Mouse (Mus musculus) layer of hippocampus, postnatal 36 days (tissue): ENCODE data around the gene Actl10. TPM values are rescaled to one million over a fixed set of nuclear protein-coding genes. Genes with fewer than 3 reads are reported as not detected.
A peak's percentile ranks its signal among the peaks of the same experiment; 100 is the strongest.

ENCODE experiments used
- DNase-seq, 2 experiments: peaks; one replicate each; pipeline ENCODE4 v3.0.0; 2022
- total RNA-seq, 2 experiments: library from RNA; stranded (reverse); gene quantifications; 2 replicates each; pipeline ENCODE4 v1.2.3; 2021

The Actl10 gene
- total RNA-seq = not detected

DNA sequence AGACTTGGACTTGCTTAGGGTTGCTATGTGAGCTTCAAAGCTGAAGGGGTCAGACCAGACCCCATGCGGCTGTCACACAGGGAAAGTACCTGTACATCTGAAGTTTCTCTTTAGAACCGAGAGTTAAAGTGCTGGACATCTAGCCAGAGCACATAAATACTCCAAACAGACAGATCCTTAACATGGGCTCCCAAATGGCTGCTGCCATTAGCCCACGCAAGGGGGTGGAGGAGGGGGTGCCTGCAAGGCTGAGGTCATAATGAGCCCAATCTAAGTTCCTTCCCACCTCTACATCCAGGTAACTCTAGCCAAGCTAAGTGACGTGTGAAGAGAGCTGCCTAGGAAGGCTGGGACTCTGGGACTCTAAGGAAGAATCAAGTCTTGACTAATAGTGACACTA lies at the start of gene Actl10:
TSS of gene Actl10 (plus strand) at position 301 of the 400 bp plus-strand sequence.
- no peak for DNase-seq

DNA sequence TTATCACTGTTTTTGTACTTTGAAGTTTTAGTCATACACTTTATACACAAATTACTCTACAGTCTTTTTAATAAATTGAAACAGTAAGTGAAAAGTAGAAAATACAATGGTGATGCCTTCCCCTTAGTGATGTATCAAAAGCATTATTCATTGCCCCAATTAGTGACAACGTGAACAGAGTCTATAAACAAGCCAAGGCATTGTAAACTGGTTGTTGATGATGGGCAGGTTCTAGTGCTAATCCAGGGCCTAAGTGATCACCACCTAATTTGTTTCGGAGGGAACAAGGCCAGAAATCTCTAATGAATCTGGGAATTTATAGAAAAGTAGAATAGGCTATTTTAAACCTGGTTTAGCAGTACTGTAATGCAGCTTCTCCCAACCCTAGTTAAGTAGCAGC lies 44.5 kb upstream of the Actl10 start:
- DNase-seq = no peak

DNA sequence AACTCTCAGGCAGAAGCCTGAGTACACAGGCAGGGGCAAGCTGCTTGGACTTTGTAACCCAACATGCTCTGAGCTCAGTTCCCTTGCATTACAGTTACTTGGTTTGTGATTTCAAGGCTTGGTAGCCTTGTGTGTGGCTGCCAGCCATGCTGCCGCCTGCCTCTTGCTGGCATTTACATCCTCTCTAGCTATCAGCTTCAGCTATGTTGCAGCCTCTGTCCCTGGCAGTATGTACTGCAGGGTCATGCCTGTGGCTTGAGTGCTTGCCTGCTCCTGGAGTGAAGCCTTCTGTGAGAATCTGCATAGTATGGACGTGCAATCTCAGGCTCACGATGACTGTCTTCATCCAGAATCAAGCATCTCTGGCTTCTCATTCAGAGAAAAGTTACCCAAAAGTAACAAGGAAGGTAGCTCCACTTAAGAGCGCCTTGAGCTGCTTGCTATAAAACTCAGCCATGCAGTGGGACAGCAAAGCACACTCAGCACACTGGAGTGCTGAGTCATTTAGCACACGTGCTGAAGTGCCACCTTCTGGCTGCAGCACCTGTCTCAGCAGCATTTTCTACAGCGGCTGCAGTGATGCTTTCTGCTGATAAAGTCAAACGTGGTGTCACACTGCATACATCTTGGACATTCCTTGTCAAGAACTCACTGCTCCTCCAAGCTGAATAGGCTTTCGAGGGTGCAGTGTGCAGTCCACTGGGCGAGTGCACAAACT lies 43.9 kb upstream of the Actl10 start:
- peak in 1 of 2 experiments; percentile 15 for DNase-seq

DNA sequence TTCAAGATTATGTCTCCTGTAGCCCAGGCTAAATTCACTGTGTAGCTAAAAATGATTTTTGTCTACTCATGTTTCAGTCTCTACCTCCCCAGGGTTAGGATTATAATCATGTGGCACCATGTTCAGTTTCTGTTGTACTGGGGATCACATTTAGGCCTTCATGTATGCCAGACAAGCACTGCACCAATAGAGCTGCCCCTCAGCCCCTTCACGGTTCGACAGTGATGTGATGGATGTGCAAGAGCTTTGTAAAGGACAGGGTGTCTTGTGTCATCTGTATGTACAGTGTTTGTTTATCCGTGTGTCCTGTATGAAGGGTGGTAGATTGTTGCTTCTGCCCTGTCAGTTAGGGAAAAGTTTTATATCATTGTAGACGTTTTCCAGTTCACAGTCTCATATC lies 43.1 kb upstream of the Actl10 start:
- DNase-seq = no peak

DNA sequence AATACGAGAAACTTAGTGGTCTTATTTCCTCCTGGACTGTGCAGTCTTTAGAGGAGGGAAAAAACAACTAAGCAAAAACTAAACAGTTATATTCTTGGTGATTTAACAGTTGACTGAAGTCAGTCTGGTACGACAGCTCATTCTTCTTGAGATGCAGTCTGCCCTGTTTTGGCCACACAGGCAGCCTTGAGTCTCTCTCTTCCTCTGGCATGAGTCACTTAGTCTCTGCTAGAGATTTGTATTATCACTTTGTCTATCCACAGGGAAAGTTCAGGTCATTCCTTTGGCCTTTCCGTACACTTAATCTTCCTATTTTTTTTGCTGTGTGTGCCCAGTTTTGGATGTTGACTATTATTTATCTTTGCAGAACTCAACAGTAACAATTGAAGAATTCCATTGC lies 41.4 kb upstream of the Actl10 start:
- no peak for DNase-seq

DNA sequence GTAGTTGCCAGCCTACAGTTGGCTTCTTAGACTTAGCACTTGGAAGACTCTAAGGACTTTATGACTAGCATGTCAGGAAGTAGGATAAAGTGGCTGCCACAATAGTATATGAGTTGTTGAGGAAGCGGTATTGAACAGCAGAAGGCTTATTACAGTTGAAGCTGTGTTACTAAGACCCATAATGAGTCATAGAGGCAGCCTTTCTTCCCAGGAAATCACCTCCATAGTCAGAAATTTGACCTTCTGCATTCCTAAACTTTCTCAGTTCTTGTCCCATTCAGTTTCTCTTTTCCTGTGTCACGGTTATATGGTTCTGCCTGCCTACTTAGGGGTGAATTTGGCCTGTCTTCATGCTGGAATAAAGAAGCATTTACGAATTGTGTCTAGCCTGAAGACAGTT lies 34.6 kb upstream of the Actl10 start:
- DNase-seq = no peak

DNA sequence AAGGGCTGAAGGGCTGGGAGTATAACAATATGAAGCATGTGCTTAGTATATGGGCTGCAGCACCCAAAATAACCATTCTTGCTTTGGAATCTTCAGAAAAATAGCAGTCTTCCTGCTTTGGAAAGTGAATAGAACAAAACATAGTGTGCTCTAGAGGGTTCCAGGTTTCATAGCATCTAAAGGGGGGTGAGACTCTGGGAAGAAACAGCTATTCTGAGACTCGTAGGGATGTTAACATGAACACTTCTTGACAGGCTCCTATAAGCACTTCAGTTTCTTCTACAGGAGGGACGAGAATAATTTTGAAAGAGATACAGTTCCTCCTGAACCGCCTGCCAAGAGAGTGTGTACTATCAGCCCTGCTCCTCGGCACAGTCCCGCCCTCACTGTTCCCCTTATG lies 34.2 kb upstream of the Actl10 start:
- no peak for DNase-seq

DNA sequence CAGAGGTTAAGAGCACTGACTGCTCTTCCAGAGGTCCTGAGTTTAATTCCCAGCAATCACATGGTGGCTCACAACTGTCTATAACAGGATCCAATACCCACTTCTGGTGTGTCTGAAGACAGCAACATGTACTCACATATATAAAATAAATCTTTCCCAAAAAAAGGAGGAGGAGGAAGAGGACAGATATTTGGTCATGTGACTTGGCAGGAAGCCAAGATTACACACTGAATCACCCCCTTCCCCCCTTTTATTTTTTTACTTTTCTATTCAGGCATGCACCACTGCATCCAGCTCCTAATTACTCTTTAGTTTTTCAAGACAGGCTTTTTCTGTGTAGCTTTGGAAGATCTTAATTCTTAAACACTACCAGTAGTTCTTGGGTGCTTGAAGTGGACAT lies 30.1 kb upstream of the Actl10 start:
- DNase-seq = no peak

DNA sequence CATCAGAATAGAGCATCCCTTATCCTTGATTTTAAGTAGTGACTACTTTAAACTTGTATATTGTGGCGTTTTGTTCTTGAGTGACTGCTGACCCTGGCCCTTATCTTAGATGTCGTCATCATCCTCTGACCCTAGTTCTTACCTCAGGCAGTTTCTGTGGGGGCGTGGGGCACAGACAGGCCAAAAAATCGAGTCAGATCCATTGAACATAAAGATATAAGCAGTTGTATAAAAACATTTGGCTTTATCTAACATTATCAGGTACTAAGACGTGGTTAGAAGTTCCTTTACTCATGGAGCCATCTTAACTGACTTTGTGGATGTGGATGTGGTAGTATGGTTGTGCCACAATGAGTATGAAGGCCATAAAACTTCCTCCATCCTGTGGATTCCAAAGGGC lies 29.2 kb upstream of the Actl10 start:
- no peak for DNase-seq

DNA sequence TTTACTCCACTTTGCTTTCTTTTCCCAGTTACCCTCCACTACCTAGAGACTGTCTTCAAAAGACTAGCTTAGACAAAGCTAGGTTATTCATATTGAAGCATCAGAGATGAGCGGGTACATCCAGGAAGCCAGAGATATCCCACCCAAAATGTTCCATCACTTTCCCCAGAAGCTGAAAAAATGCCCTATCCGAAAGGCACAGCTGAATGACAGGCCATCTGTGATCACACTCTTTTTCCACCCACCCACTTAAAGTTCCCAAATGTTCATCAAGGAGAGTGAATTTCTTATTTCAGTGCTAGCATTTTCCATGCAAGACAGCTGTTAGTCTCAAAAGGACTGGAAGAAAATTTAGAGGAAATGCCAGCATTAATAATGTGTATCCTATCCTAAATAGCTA lies 26.3 kb upstream of the Actl10 start:
- peak in 1 of 2 experiments; percentile 45 for DNase-seq

DNA sequence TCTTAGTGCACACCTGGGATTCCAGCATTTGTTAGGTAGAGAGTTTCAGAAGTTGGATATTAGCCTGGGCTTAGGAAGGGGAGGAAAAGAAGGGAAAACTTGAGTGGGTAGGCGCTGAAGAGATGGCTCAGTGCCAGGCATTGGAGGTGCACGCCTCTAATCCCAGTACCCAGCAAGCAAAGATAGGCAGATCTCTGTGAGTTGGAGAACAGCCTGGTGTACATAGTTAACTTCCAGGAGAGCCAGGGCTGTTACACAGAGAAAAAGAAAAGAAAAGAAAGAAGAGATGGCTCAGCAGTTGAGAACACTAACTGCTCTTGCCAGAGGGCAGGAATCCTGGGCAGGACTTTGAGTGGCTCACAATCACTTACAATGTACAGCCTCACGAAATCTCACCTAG lies 25.0 kb upstream of the Actl10 start:
- DNase-seq = no peak

DNA sequence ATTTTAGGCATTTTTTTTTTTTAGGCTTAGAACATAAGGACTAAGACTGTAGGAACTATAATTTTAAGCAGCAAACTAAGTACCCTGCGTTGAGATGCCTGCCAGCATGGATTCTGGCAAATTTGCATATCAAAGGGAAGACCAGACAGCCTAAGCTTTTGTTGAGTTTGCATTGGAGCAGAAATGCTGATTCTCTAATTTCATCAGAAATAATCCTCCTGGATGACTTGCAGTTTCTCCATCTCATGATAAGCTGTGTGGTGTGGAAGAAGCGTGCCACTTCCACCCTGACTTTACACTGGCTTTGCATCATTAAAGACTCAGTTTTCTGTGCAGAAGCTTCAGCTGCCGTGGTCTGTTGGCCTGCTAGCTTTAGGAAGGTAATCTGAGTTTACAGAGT lies 18.7 kb upstream of the Actl10 start:
- DNase-seq = no peak

DNA sequence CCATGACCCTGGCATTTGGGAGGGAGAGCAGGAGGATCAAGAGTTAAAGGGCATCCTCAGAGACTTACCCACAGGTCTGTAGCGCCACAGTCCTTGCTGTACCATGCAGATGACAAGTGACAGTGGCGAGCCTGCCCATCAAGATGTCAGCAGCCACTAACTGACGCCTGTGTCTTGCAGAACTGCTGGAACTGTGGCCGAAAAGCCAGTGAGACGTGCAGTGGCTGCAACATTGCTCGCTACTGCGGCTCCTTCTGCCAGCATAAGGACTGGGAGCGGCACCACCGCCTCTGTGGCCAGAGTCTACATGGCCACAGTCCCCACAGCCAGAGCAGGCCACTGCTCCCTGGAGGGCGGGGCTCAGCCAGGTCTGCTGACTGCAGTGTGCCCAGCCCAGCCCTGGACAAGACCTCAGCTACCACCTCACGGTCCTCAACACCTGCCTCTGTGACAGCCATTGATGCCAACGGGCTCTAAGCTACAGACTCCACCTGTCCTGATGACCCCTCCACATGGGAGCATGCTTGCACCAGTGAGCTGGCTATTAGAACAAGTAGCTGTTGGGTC lies 16.8 kb upstream of the Actl10 start:
- no peak for DNase-seq

DNA sequence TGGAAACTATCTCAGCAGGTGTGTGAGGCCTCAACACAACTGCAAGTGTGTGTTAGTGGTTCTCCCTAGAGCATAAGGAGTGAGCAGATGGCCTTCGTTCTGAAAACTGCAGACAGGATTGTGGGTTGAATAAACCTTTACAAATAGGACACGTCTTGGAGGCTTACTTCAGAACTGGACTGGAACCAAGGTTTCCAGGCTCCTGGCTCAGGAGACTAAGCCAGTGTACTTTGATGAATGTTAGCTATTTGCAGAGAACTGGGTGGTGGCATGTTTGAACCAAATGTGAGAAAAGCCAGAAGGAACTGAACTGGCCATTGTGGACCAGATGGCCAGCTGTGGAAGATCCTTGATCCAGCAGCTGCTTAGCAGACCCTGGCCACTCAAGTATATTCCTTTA lies 13.3 kb upstream of the Actl10 start:
- no peak for DNase-seq

DNA sequence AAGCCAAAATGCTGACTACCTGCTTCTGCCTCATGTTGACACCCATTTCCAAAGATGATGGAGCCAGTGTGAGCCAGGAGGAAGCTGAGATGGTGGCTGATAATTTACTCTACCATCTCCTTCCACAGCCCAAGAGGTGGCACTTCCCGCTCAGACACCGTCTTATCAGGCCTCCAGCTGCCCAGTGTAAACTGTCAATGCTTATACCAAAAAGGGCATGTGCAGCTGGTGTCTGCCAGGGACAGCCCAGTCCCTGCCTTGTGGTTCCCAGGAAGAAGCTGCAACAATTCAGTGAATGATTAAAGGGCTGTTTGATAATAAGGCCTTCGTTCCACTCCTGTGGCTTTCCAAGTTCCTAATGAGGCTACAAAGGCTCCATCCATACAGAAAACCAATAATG lies 12.9 kb upstream of the Actl10 start:
- DNase-seq = no peak

DNA sequence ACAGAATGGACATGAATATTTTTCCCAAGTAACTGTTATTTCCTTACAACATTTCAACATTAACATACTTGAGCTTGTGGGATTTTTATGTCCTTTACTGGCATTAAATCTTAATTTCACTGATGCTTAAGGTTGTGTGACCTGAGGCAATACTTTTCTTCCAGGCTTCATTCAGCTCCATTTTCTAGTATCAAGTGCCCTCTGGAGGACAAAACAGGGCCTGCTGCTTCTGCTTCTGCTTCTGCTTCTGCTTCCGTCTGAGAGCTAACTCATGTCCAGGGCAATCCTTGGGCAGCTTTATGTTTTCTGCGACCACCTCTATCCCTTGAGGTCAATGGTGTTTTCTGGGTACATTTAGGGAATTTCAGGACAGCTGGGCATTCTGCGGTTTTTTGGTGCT lies 11.9 kb upstream of the Actl10 start:
- DNase-seq = no peak

DNA sequence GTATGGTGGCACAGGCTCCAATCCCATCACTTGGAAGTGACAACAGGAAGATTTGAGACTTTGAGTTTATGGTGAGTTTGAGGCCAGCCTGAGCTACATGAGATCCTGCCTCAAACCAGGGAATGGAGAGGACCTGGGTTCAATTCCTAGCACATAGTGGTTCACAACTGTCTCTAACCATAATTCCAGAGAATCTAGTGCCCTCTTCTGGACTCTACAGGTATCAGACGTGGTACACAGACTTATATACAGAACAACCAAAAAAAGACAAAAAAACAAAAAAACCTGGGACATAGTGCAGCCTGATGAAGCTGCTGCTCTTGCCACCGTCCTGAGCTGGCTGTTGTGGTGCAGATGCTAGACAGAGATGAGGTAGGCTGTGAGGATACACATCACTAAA lies 9.9 kb upstream of the Actl10 start:
- DNase-seq = no peak

DNA sequence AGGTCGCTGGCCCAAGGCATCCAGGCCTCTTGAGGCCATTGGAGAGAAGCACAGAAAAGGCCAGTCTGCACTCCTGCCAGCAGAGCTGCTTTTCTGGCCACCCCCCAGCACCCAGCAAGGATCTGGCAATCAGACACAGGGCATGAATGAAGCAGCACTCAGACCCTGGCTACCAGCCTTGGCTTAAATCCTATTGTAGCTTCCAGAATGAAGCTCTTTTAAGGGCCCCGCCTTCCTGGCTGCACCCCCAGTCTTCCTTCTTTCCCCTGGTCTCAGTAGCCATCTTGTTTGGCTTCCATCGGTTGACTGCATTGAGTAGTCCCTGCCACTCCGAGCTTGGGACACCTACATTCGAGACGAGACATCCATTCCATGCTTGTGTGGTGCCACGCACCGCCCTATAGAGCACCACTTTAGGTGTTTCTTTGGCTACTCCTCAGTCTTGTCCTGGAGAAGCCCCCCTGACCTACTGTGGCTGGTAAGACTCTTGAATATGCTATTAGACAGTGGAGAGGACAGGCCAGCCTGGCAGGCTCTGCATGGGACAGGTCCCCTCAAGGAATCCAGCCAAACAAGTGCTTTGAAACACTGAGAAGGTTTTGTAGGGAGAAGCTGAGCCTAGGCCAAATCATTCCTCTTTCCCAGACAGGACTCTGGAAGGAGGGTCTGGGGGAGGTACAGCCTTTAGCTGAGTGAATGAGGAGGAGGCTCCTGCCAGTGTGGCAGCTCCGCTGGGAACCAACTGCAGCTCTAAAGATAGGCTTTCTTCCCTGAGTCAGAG lies 7.8 kb upstream of the Actl10 start:
- peak; percentile 70 to 80 for DNase-seq

DNA sequence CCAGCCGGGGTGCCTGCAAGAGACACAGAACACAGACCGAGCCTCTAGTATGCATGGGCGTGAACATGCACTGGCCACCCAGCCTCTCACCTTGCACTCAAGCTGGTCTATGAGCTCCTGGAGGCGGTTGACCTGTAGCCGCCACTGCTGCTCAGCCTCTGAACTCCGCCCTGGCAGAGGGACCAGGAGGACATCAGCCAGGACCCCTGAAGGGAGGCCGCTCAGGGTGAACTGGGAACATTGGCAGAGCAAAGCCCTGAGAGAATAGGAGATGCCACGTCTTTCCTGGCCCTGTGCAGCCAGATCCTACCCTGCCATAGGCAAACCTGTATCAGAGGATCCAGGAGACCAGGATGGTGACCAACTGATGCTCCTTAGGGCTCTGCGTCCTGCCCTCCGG lies 4.9 kb upstream of the Actl10 start, which contains the start of gene 1700003F12Rik:
TSS of gene 1700003F12Rik (plus strand) at position 375 of the 400 bp plus-strand sequence.
- no peak for DNase-seq

DNA sequence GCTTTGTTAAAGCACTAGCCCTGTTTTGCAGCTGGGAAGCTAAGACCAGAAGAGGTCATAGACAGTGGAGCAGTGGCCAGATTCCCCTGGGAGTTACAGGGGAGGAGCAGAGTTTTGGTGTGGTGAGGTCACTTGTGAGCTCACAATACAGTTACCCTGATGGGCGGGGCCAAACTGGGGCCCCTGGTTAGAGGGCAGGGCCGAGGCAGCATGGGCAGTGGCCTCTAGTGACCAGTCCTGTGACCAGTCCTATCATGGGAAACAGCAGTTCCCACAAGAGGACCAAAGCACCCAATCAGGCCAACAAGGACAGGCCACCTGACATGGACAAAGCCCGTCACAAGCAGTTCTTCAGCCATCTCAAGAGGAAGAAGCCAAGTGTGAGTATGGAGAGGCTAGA lies 2.9 kb upstream of the Actl10 start:
- no peak for DNase-seq

DNA sequence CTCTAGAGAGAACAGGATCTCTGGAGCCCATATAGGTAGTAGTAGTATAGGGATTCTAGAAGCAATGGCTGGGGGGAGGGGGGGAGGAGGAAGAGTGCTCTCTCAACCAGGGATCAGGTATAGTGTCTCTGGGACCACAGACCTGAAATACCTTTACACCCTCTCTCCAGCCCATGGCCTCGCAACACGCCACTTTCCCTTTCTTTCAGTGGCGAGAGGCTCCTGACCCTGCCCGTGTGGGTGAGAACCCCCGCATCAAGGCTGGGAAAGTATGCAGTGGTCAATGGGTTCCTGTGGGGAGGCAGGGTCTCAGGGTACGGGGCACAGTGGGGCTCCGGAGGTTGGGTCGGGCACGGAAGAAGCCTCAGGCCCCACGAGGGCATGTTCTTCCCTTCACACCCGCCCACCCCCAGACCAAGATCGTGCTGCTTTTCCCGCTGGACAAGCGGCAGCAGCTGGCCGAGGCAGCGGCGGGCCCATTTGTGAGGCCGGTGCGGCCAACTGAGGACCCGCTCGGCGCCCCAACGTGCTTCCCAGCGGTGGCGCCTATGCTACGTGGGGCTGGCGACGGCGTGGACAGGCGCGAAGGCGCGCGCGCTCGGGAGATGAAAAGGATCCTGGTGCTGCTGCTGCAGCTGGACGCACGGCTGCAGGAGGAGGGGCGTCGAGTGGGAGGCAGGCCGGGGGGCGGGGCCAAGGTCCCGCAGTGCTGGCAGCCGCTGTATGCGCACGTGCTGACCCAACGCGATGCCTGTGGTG lies 2.3 kb upstream of the Actl10 start:
- DNase-seq = peak; percentile 50 to 61

DNA sequence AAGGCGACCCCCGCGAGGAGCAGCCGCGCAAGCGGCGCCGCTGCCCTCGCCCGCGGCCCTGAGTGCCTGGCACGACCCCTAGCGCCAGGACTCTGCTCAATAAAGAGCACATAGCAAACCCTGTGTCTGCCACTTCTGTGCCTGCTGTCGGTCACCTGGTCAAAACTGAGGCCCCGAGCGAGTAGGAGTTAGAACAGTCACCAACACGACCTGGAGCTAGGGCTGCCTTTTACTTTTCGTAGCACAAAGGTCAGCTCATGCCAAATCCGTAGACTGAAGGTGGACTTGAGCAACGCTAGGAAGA lies 1.7 kb upstream of the Actl10 start:
- no peak for DNase-seq

DNA sequence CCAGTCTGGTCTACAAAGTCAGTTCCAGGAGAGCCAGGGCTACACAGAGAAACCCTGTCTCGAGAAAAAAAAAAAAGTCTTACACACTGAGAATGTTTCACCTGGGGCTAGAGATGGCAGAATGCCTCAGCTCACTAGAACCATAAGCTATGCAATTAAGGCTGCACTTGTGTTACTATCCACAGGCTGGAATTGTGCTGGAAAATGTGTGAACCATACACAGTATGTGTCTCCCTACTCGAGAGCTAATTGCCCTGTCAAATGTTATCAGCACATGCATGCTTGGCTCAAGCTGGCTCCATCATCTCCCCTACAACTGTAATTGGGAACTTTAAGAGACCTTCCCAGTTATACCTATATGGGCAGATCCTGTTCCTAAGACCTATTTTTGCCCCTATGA lies 639 bp upstream of the Actl10 start:
- DNase-seq = no peak
